Mouse (Mus musculus): Measurements from ENCODE around the gene Zyx. TPM values are rescaled to one million over a fixed set of nuclear protein-coding genes. Genes with fewer than 3 reads are reported as not detected.
A peak's percentile ranks its signal among the peaks of the same experiment; 100 is the strongest.

Gene Zyx
- total and polyA plus RNA-seq, 2 experiments from 2014 or later = 62.7 to 71.7 TPM

- no peaks in the 10 kb centered on the region for H3K9me3 ChIP-seq (ENCODE audit: low read length)
Measured at GRCm38 (mm10) chr6:42365215-42365614, 15.8 kb downstream of the Zyx start.

GRCm38 (mm10) chr6:42369870-42370269, 20.4 kb downstream of the Zyx start:
- DNase-seq (ENCODE audit: low spot score) (no peak), ATAC-seq (ENCODE audit: low FRiP score) (no peak)
- H3K4me3 ChIP-seq (ENCODE audit: low read depth, low read length) = no peak overlapping the region
- TF ChIP-seq CTCF (IDR thresholded peaks at IDR 0.05) = no peak
- H3K27ac ChIP-seq (ENCODE audit: low read depth, low read length) = no peak overlapping the region
- H3K36me3 ChIP-seq (ENCODE audit: insufficient read depth, low read length) = no peaks in the 10 kb centered on the region
- H3K9me3 ChIP-seq (ENCODE audit: low read length) = no peaks in the 10 kb centered on the region
- WGBS = 12% methylated on average over 3 of the region's 3 CpGs
- H3K4me2 ChIP-seq (ENCODE audit: low read depth, low read length, poor library complexity, severe bottlenecking) = no peak overlapping the region
- peaks cover 4% of the 10 kb centered on the region; the same call in 1 of the 2 replicates for H3K4me1 ChIP-seq (ENCODE audit: insufficient read depth, low read length)
- no peak overlapping the region for H3K9ac ChIP-seq (replicated peaks; ENCODE audit: low read length, poor library complexity, severe bottlenecking)
- H3K27me3 ChIP-seq (ENCODE audit: insufficient read depth, low read length) = 0 out of 2 replicates have a peak, but pooled peaks cover 4% of the 10 kb centered on the region

More at GRCm38 (mm10) chr6:42365215-42365614, 15.8 kb downstream of the Zyx start:
- H3K27me3 ChIP-seq (ENCODE audit: insufficient read depth, low read length) = no peaks in the 10 kb centered on the region
- DNase-seq (ENCODE audit: low spot score) = no peak
- no peak for TF ChIP-seq CTCF (IDR thresholded peaks at IDR 0.05)
- H3K27ac ChIP-seq (ENCODE audit: low read depth, low read length) = no peak overlapping the region
- no peak overlapping the region for H3K9ac ChIP-seq (replicated peaks; ENCODE audit: low read length, poor library complexity, severe bottlenecking)
- no peak overlapping the region for H3K4me3 ChIP-seq (ENCODE audit: low read depth, low read length)
- 0 out of 2 replicates have a peak, but pooled peaks cover 2% of the 10 kb centered on the region for H3K4me1 ChIP-seq (ENCODE audit: insufficient read depth, low read length)
- WGBS = 96% methylated on average over 6 of the region's 6 CpGs
- no peak for ATAC-seq (ENCODE audit: low FRiP score)
- H3K4me2 ChIP-seq (ENCODE audit: low read depth, low read length, poor library complexity, severe bottlenecking) = no peak overlapping the region
- H3K36me3 ChIP-seq (ENCODE audit: insufficient read depth, low read length) = no peaks in the 10 kb centered on the region

- 0 out of 2 replicates have a peak, but pooled peaks cover 4% of the 10 kb centered on the region for H3K27me3 ChIP-seq (ENCODE audit: insufficient read depth, low read length)
- no peak overlapping the region for H3K27ac ChIP-seq (ENCODE audit: low read depth, low read length)
- H3K9ac ChIP-seq (replicated peaks; ENCODE audit: low read length, poor library complexity, severe bottlenecking) = no peak overlapping the region
- H3K36me3 ChIP-seq (ENCODE audit: insufficient read depth, low read length) = no peaks in the 10 kb centered on the region
- no peaks in the 10 kb centered on the region for H3K9me3 ChIP-seq (ENCODE audit: low read length)
- H3K4me1 ChIP-seq (ENCODE audit: insufficient read depth, low read length) = peaks cover 4% of the 10 kb centered on the region; the same call in 1 of the 2 replicates
- no peak overlapping the region for H3K4me3 ChIP-seq (ENCODE audit: low read depth, low read length)
- TF ChIP-seq CTCF (IDR thresholded peaks at IDR 0.05) = no peak
- no peak for ATAC-seq (ENCODE audit: low FRiP score)
- no peak for DNase-seq (ENCODE audit: low spot score)
- no peak overlapping the region for H3K4me2 ChIP-seq (ENCODE audit: low read depth, low read length, poor library complexity, severe bottlenecking)
- WGBS = 52% methylated on average over 4 of the region's 4 CpGs
Measured at GRCm38 (mm10) chr6:42370630-42371363, 21.4 kb downstream of the Zyx start.

- WGBS = 20% methylated on average over 3 of the region's 3 CpGs
- Histone ChIP-seq H3K4me3 (ENCODE audit: low read depth, low read length) (no peak overlapping the region), H3K4me1 (ENCODE audit: insufficient read depth, low read length) (peaks cover 4% of the 10 kb centered on the region; the same call in 1 of the 2 replicates), H3K36me3 (ENCODE audit: insufficient read depth, low read length) (no peaks in the 10 kb centered on the region), H3K4me2 (ENCODE audit: low read depth, low read length, poor library complexity, severe bottlenecking) (no peak overlapping the region), H3K27me3 (ENCODE audit: insufficient read depth, low read length) (0 out of 2 replicates have a peak, but pooled peaks cover 4% of the 10 kb centered on the region), H3K27ac (ENCODE audit: low read depth, low read length) (no peak overlapping the region), H3K9ac (replicated peaks; ENCODE audit: low read length, poor library complexity, severe bottlenecking) (no peak overlapping the region), H3K9me3 (ENCODE audit: low read length) (no peaks in the 10 kb centered on the region)
- ATAC-seq (ENCODE audit: low FRiP score) (no peak), DNase-seq (ENCODE audit: low spot score) (no peak)
- TF ChIP-seq CTCF (IDR thresholded peaks at IDR 0.05) = no peak
Measured at GRCm38 (mm10) chr6:42372001-42372400, 22.6 kb downstream of the Zyx start.

- Histone ChIP-seq H3K4me1 (ENCODE audit: insufficient read depth, low read length) (peaks cover 4% of the 10 kb centered on the region; the same call in 1 of the 2 replicates), H3K4me3 (ENCODE audit: low read depth, low read length) (peak overlapping the region; percentile 43; the same call in 1 of the 2 replicates), H3K36me3 (ENCODE audit: insufficient read depth, low read length) (no peaks in the 10 kb centered on the region), H3K27ac (ENCODE audit: low read depth, low read length) (no peak overlapping the region), H3K9ac (replicated peaks; ENCODE audit: low read length, poor library complexity, severe bottlenecking) (no peak overlapping the region), H3K9me3 (ENCODE audit: low read length) (no peaks in the 10 kb centered on the region), H3K4me2 (ENCODE audit: low read depth, low read length, poor library complexity, severe bottlenecking) (peak overlapping the region; percentile 90), H3K27me3 (ENCODE audit: insufficient read depth, low read length) (0 out of 2 replicates have a peak, but pooled peaks cover 4% of the 10 kb centered on the region)
- DNase-seq (ENCODE audit: low spot score) (no peak), ATAC-seq (ENCODE audit: low FRiP score) (peak; percentile 31; the same call in 1 of the 2 replicates)
- TF ChIP-seq CTCF (IDR thresholded peaks at IDR 0.05) = no peak
- 35% methylated on average over 9 of the region's 9 CpGs for WGBS
Measured at GRCm38 (mm10) chr6:42372421-42372815, 23.0 kb downstream of the Zyx start.
